Mouse (Mus musculus): ENCODE data around the gene Gm21915. TPM values are rescaled to one million over a fixed set of nuclear protein-coding genes. Genes with fewer than 3 reads are reported as not detected.

The Gm21915 gene
- polyA plus RNA-seq (2012; rRNA removed) = not detected in 2 replicates

DNA sequence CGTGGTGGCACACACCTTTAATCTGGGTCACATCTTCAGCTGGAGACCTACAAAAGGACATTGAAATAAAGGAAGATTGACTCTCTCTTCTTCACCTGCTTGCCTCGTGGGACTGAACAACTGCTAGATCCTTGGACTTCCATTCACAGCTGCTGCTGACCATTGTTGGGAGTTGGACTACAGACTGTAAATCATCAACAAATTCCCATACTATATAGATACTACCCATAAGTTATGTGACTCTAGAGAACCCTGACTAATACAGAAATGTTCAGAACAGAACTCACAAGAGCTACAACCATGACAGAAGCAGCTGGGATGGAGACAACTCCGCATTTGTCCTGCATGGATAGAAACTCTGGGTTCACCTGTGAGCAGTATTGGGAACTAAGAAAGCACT is at the start of gene Gm21915:
TSS of gene Gm21915 (plus strand) at position 301 of the 400 bp plus-strand sequence.
- TF ChIP-seq POLR2A (IDR thresholded peaks at IDR 0.05; ENCODE audit: low read depth, low read length) (no peak), CTCF (IDR thresholded peaks at IDR 0.05; ENCODE audit: extremely low read depth, insufficient read depth, insufficient read length, insufficient replicate concordance) (no peak)
- Histone ChIP-seq H3K36me3 (ENCODE audit: control insufficient read depth, insufficient read depth, low read length) (no peaks in the 10 kb centered on the region), H3K27me3 (ENCODE audit: control insufficient read depth, insufficient read depth, low read length) (no peaks in the 10 kb centered on the region), H3K27ac (ENCODE audit: insufficient read depth, low read length) (no peak within 1 kb of the TSS), H3K4me1 (ENCODE audit: control insufficient read depth, insufficient read depth, insufficient read length) (no peaks in the 10 kb centered on the region), H3K4me3 (ENCODE audit: extremely low read depth, insufficient read depth, insufficient read length) (no peak within 1 kb of the TSS)
- WGBS = 84% methylated on average over 3 of the region's 3 CpGs
- no peak for DNase-seq (ENCODE audit: low read depth in 1 of 2, low spot score in 2 of 2)

DNA sequence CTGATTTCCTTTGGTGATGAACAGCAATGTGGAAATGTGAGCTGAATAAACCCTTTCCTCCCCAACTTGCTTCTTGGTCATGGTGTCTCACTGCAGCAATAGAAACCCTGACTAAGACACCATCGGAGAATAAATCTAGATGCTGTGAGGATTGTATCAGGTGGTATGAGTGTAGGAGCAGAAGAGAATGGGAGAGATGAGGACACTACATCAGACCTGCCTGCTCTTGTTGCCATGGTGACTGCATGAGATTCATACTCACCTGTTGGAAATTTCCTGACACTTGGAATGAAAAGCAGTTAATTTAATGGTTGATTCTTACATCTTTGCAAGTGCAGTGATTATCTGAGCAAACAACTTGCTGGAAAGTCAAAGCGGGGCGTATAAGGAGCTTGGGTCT is 48.1 kb upstream of the Gm21915 start:
- TF ChIP-seq POLR2A (IDR thresholded peaks at IDR 0.05; ENCODE audit: low read depth, low read length) (no peak), CTCF (IDR thresholded peaks at IDR 0.05; ENCODE audit: extremely low read depth, insufficient read depth, insufficient read length, insufficient replicate concordance) (no peak)
- 98% methylated on average over 3 of the region's 3 CpGs for WGBS
- Histone ChIP-seq H3K4me3 (ENCODE audit: extremely low read depth, insufficient read depth, insufficient read length) (no peak overlapping the region), H3K27ac (ENCODE audit: insufficient read depth, low read length) (no peak overlapping the region), H3K27me3 (ENCODE audit: control insufficient read depth, insufficient read depth, low read length) (peaks cover 6% of the 10 kb centered on the region; the same call in 1 of the 2 replicates), H3K36me3 (ENCODE audit: control insufficient read depth, insufficient read depth, low read length) (no peaks in the 10 kb centered on the region), H3K4me1 (ENCODE audit: control insufficient read depth, insufficient read depth, insufficient read length) (no peaks in the 10 kb centered on the region)
- no peak for DNase-seq (ENCODE audit: low read depth in 1 of 2, low spot score in 2 of 2)

DNA sequence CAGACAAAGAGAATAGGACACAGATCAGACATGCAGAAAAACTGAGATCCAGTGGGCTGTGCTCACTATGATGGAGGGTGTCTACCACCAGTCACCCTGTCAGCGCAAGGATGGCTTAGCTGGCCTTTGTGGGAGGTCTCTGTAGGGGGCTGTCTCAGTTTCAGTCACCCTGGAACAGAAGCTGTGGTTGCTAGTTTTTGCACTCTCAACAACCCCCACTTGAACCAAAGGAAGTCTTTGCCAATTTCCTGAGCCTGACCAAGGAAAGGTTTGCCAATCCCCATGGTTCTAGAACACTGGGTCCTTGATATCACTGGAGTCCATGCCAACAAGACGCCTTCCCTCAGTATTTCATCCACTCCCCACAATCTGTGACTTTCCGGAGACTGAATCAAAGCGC is 47.6 kb upstream of the Gm21915 start:
- Histone ChIP-seq H3K36me3 (ENCODE audit: control insufficient read depth, insufficient read depth, low read length) (no peaks in the 10 kb centered on the region), H3K4me3 (ENCODE audit: extremely low read depth, insufficient read depth, insufficient read length) (no peak overlapping the region), H3K4me1 (ENCODE audit: control insufficient read depth, insufficient read depth, insufficient read length) (no peaks in the 10 kb centered on the region), H3K27ac (ENCODE audit: insufficient read depth, low read length) (no peak overlapping the region), H3K27me3 (ENCODE audit: control insufficient read depth, insufficient read depth, low read length) (peaks cover 2% of the 10 kb centered on the region; the same call in 1 of the 2 replicates)
- no peak for TF ChIP-seq POLR2A (IDR thresholded peaks at IDR 0.05; ENCODE audit: low read depth, low read length)
- TF ChIP-seq CTCF (IDR thresholded peaks at IDR 0.05; ENCODE audit: extremely low read depth, insufficient read depth, insufficient read length, insufficient replicate concordance) = no peak
- no peak for DNase-seq (ENCODE audit: low read depth in 1 of 2, low spot score in 2 of 2)
- 89% methylated on average over 4 of the region's 4 CpGs for WGBS

DNA sequence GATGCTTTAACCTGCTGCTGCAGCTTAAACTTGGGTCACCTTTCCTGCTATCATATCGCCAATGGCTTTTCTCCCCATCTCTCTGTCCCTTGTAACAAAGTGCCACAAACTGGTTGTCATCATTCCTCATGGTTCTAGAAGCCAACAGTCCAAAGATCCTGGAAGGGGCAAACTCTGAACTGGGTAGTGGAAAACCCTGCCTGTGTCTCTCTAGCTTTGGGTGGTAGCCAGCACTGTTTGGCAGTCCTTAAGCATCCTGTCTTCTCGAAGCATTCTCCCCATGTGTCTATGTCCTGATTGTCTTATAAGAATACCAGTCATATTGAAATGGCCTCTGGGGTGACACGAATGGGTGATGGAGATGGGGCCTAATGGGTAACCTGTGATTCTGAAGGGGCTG is 45.1 kb upstream of the Gm21915 start:
- Histone ChIP-seq H3K4me1 (ENCODE audit: control insufficient read depth, insufficient read depth, insufficient read length) (no peaks in the 10 kb centered on the region), H3K4me3 (ENCODE audit: extremely low read depth, insufficient read depth, insufficient read length) (no peak overlapping the region), H3K27me3 (ENCODE audit: control insufficient read depth, insufficient read depth, low read length) (no peaks in the 10 kb centered on the region), H3K27ac (ENCODE audit: insufficient read depth, low read length) (no peak overlapping the region), H3K36me3 (ENCODE audit: control insufficient read depth, insufficient read depth, low read length) (no peaks in the 10 kb centered on the region)
- DNase-seq (ENCODE audit: low read depth in 1 of 2, low spot score in 2 of 2) = no peak
- 59% methylated on average over 3 of the region's 3 CpGs for WGBS
- TF ChIP-seq CTCF (IDR thresholded peaks at IDR 0.05; ENCODE audit: extremely low read depth, insufficient read depth, insufficient read length, insufficient replicate concordance) (no peak), POLR2A (IDR thresholded peaks at IDR 0.05; ENCODE audit: low read depth, low read length) (no peak)

DNA sequence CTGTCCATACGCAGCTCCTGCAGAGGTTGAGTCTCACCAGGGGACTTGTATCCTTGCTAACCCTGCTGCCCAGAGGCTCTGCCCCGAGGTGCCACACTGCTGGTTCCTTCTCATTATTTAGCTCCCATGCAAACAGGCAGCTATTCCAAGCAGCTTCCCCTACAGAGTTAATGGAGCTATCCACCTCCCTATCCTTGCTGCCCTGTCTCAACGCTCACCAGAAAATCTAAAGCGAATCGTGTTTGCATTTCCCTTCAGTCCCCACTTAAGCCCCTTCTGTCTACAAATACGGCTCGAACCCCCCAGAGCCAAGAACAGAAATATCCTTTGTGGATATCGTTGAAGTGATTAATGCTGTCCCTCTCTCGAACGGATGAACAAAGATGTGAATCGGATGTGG is 43.8 kb upstream of the Gm21915 start:
- H3K36me3 ChIP-seq (ENCODE audit: control insufficient read depth, insufficient read depth, low read length) = no peaks in the 10 kb centered on the region
- H3K27me3 ChIP-seq (ENCODE audit: control insufficient read depth, insufficient read depth, low read length) = no peaks in the 10 kb centered on the region
- peaks cover 4% of the 10 kb centered on the region; the same call in 1 of the 2 replicates for H3K4me1 ChIP-seq (ENCODE audit: control insufficient read depth, insufficient read depth, insufficient read length)
- H3K27ac ChIP-seq (ENCODE audit: insufficient read depth, low read length) = no peak overlapping the region
- no peak overlapping the region for H3K4me3 ChIP-seq (ENCODE audit: extremely low read depth, insufficient read depth, insufficient read length)
- TF ChIP-seq POLR2A (IDR thresholded peaks at IDR 0.05; ENCODE audit: low read depth, low read length) (no peak), CTCF (IDR thresholded peaks at IDR 0.05; ENCODE audit: extremely low read depth, insufficient read depth, insufficient read length, insufficient replicate concordance) (no peak)
- WGBS = 86% methylated on average over 11 of the region's 11 CpGs
- no peak for DNase-seq (ENCODE audit: low read depth in 1 of 2, low spot score in 2 of 2)

DNA sequence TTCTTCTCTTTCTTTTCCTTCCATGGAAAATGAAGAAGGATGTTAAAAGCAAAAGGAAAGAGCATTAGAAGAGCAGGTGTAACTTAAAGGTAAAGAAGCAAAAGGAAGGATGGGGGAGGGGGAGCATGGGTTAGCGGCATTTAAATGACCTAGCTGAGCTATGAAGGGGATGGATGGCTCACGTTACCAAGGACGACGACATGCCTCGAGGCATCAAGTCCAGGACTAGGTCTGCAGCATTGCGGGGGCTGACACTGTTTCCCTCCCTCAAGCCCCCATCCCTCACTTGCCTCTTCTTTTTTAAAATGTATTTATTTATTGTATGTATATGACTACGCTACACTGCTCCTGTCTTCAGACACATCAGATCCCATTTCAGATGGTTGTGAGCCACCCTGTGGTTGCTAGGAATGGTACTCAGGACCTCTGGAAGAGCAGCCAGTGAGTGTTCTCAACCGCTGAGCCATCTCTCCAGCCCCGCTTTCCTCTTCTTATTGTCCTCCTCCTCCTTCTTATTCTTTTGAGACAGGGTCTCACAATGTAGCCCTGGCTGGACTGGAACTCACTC is 43.2 kb upstream of the Gm21915 start:
- Histone ChIP-seq H3K27ac (ENCODE audit: insufficient read depth, low read length) (no peak overlapping the region), H3K4me3 (ENCODE audit: extremely low read depth, insufficient read depth, insufficient read length) (no peak overlapping the region), H3K27me3 (ENCODE audit: control insufficient read depth, insufficient read depth, low read length) (no peaks in the 10 kb centered on the region), H3K36me3 (ENCODE audit: control insufficient read depth, insufficient read depth, low read length) (no peaks in the 10 kb centered on the region), H3K4me1 (ENCODE audit: control insufficient read depth, insufficient read depth, insufficient read length) (peaks cover 4% of the 10 kb centered on the region; the same call in 1 of the 2 replicates)
- DNase-seq (ENCODE audit: low read depth in 1 of 2, low spot score in 2 of 2) = no peak
- WGBS = 94% methylated on average over 9 of the region's 9 CpGs
- TF ChIP-seq POLR2A (IDR thresholded peaks at IDR 0.05; ENCODE audit: low read depth, low read length) (no peak), CTCF (IDR thresholded peaks at IDR 0.05; ENCODE audit: extremely low read depth, insufficient read depth, insufficient read length, insufficient replicate concordance) (no peak)
